ENCODE assay signal across 23 mouse cellular contexts in genomic region chr3:126299257-126299656, GRCm38 (mm10).
DNase-seq lines count a peak whose midpoint lies in the region; ATAC-seq and TF ChIP-seq lines count a peak whose summit lies in the region.
"Had no signal": no experiment of that assay in that cellular context is flagged by ENCODE, and none has a peak within 500 bp of the region (broad histone marks: within the 10 kb centered on the region; RNA-seq: fewer than 3 reads in every experiment).

No protein-coding gene starts in this region.

- H3K4me3 ChIP-seq in heart, embryonic 16.5 days (ENCODE audit: low read length): no peak overlapping the region
- H3K4me3 ChIP-seq in midbrain, embryonic 16.5 days (ENCODE audit: low read depth, low read length): no peak overlapping the region
- no peak overlapping the region for H3K4me3 ChIP-seq in midbrain, embryonic 14.5 days (replicated peaks; ENCODE audit: low read depth, low read length)
- H3K4me3 ChIP-seq: embryonic facial prominence, embryonic 15.5 days; erythroblast, embryonic 14.5 days; forebrain, embryonic 10.5 days; hindbrain, embryonic 15.5 days had no signal

- peak; percentile 4 for DNase-seq in cerebellum, postnatal 10 days
- no peak for DNase-seq in heart, postnatal 36 days
- no peak for DNase-seq in midbrain, embryonic 14.5 days
- DNase-seq in brain, embryonic 14.5 days (ENCODE audit: low read depth): peak; percentile 27
- DNase-seq in cerebellum, adult 9-10 months: no peak
- DNase-seq: adrenal gland, adult 8-10 months; cerebellum, adult 18-20 months; cerebellum, postnatal 14 days; embryo, embryonic 11 days; gastrocnemius, postnatal 36 days; heart, adult 11 months; kidney, adult 2 months had no signal

- H3K27ac ChIP-seq in heart, embryonic 16.5 days (ENCODE audit: low read length): no peak overlapping the region
- no peak overlapping the region for H3K27ac ChIP-seq in midbrain, embryonic 16.5 days (ENCODE audit: low read length)
- no peak overlapping the region for H3K27ac ChIP-seq in midbrain, embryonic 14.5 days (replicated peaks; ENCODE audit: low read depth, low read length)
- H3K27ac ChIP-seq: embryonic facial prominence, embryonic 15.5 days; forebrain, embryonic 10.5 days; hindbrain, embryonic 15.5 days had no signal

- no peaks in the 10 kb centered on the region for H3K36me3 ChIP-seq in heart, embryonic 16.5 days (ENCODE audit: control insufficient read depth, insufficient read depth)
- no peaks in the 10 kb centered on the region for H3K36me3 ChIP-seq in midbrain, embryonic 16.5 days (ENCODE audit: control insufficient read depth, insufficient read depth, low read length)
- no peaks in the 10 kb centered on the region for H3K36me3 ChIP-seq in midbrain, embryonic 14.5 days (ENCODE audit: control insufficient read depth, insufficient read depth, low read length)
- H3K36me3 ChIP-seq: embryonic facial prominence, embryonic 15.5 days; forebrain, embryonic 10.5 days; hindbrain, embryonic 15.5 days had no signal

- no peak for ATAC-seq in cerebellum, adult (ENCODE audit: insufficient number of reproducible peaks, low FRiP score, low TSS enrichment)
- no peak for ATAC-seq in heart, embryonic 16.5 days (replicated peaks; ENCODE audit: extremely low read depth, insufficient read depth, low FRiP score)
- peak; percentile 17; the same call in 1 of the 2 replicates for ATAC-seq in midbrain, embryonic 16.5 days
- ATAC-seq in midbrain, embryonic 14.5 days (ENCODE audit: low FRiP score, low TSS enrichment): no peak
- ATAC-seq: forebrain, embryonic 14.5 days; intestine, embryonic 16.5 days; Patski had no signal

- no peaks in the 10 kb centered on the region for H3K27me3 ChIP-seq in heart, embryonic 16.5 days (ENCODE audit: control insufficient read depth, insufficient read depth, low read length)
- no peaks in the 10 kb centered on the region for H3K27me3 ChIP-seq in midbrain, embryonic 16.5 days (ENCODE audit: control insufficient read depth, insufficient read depth, low read depth, low read length)
- no peaks in the 10 kb centered on the region for H3K27me3 ChIP-seq in midbrain, embryonic 14.5 days (ENCODE audit: control insufficient read depth, insufficient read depth, low read length)
- H3K27me3 ChIP-seq: CH12.LX; embryonic facial prominence, embryonic 15.5 days; hindbrain, embryonic 15.5 days; Patski had no signal

- WGBS in heart, embryonic 16.5 days: 32% methylated on average over 3 of the region's 3 CpGs
- WGBS in midbrain, embryonic 16.5 days: 61% methylated on average over 3 of the region's 3 CpGs
- 67% methylated on average over 3 of the region's 3 CpGs for WGBS in midbrain, embryonic 14.5 days

- no peaks in the 10 kb centered on the region for H3K9me3 ChIP-seq in heart, embryonic 16.5 days (replicated peaks; ENCODE audit: control insufficient read depth, low read length)
- no peaks in the 10 kb centered on the region for H3K9me3 ChIP-seq in midbrain, embryonic 16.5 days (replicated peaks; ENCODE audit: control insufficient read depth, low read length, poor library complexity, severe bottlenecking)
- H3K9me3 ChIP-seq in midbrain, embryonic 14.5 days (ENCODE audit: control insufficient read depth, low read length): no peaks in the 10 kb centered on the region
- H3K9me3 ChIP-seq: embryonic facial prominence, embryonic 15.5 days; forebrain, embryonic 10.5 days; hindbrain, embryonic 15.5 days had no signal

- H3K4me2 ChIP-seq in heart, embryonic 16.5 days (ENCODE audit: low read depth, low read length): peak overlapping the region; percentile 34; the same call in 1 of the 2 replicates
- H3K4me2 ChIP-seq in midbrain, embryonic 16.5 days (ENCODE audit: low read length): no peak overlapping the region
- H3K4me2 ChIP-seq in midbrain, embryonic 14.5 days (ENCODE audit: low read length): no peak overlapping the region
- H3K4me2 ChIP-seq: embryonic facial prominence, embryonic 15.5 days; hindbrain, embryonic 15.5 days had no signal

- TF ChIP-seq CTCF in brain, embryonic 14.5 days (IDR thresholded peaks at IDR 0.05; ENCODE audit: borderline replicate concordance, extremely low read depth, insufficient read depth, insufficient read length): no peak

- TF ChIP-seq POLR2A in brain, embryonic 14.5 days (IDR thresholded peaks at IDR 0.05; ENCODE audit: borderline replicate concordance, extremely low read depth, insufficient read depth, insufficient read length, poor library complexity, severe bottlenecking): no peak

- intact Hi-C loops in heart, postnatal 36 days (cut with DNase I): no loop called here

- peaks cover 10% of the 10 kb centered on the region for H3K4me1 ChIP-seq in heart, embryonic 16.5 days (ENCODE audit: control insufficient read depth, insufficient read depth, low read length)
- H3K4me1 ChIP-seq in midbrain, embryonic 16.5 days (ENCODE audit: control insufficient read depth, insufficient read depth, low read length): no peaks in the 10 kb centered on the region
- H3K4me1 ChIP-seq in midbrain, embryonic 14.5 days (ENCODE audit: control insufficient read depth, insufficient read depth, low read length): no peaks in the 10 kb centered on the region
- H3K4me1 ChIP-seq: embryonic facial prominence, embryonic 15.5 days; hindbrain, embryonic 15.5 days had no signal

- no peak overlapping the region for H3K9ac ChIP-seq in heart, embryonic 16.5 days (ENCODE audit: low read length)
- no peak overlapping the region for H3K9ac ChIP-seq in midbrain, embryonic 16.5 days (ENCODE audit: low read depth, low read length)
- H3K9ac ChIP-seq in midbrain, embryonic 14.5 days (replicated peaks; ENCODE audit: low read length): no peak overlapping the region
- H3K9ac ChIP-seq: embryonic facial prominence, embryonic 15.5 days; hindbrain, embryonic 15.5 days had no signal

Comparison
In these comparisons a context has a peak if more than half of its experiments do, and no peak if none do; other contexts are left out.
1. DNase-seq: peak in cerebellum, postnatal 10 days (2 of 2) and brain, embryonic 14.5 days (single experiment); none in heart, postnatal 36 days (0 of 2), midbrain, embryonic 14.5 days (single experiment) and cerebellum, adult 9-10 months (single experiment).